Mouse (Mus musculus) large intestine, adult 2 months (tissue): ENCODE results near the gene Suox. TPM values are rescaled to one million over a fixed set of nuclear protein-coding genes. Genes with fewer than 3 reads are reported as not detected.

Experiments
- DNase-seq: peaks from one replicate; pipeline ENCODE4 v3.0.0-alpha.2; 2012; ENCODE audit warnings: low read depth, low spot score
- WGBS: fragments of 180-500 bp; shearing (Covaris S2); methylation state at CpG from one replicate; pipeline ENCODE4 v1.1.7; 2018; 5-methylcytosine and 5-hydroxymethylcytosine counted together
- polyA plus RNA-seq: library from polyadenylated mRNA; depleted of rRNA; stranded (reverse); fragments of >200 nt; gene quantifications from 2 replicates; pipeline ENCODE4 v1.2.3, GENCODE M21; 2012

Gene Suox
- polyA plus RNA-seq, 1 experiment = 241 TPM

DNA sequence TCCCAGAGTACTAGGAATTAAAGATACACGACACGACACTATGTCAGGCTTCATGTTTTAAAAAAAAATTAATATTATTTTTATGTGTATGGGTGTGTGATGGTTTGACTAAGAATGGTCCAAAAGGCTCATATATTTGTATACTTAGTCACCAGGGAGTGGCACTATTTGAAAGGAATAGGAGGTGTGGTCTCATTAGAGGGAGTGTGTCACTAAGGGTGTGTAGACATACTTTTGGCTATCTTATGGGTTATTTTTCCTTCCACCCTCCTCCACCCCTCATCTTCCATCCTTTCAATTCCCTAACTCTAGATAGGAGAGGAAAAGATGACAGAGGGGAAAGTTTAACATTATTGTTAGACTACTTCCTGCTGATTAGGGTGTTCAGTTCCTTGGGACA lies 8.1 kb downstream of the Suox start:
- DNase-seq = no peak
- 89% methylated on average over 2 of the region's 2 CpGs for WGBS

DNA sequence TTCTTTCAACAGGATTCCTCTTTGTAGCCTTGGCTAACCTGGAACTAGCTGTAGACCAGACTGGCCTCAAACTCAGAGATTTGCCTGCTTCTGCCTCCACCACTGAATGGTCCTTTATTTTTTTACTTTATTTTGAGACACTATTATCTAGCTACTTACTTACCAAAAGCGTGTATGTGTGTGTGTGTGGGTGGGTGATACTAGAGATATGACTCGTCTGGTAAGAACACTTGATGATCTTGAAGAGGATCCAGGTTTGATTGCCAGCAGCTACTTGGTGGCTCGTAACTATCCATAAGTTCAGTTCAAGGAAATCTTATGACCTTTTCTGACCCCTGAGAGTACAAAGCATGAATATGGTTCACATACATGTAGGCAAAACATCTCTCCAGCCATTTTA lies 8.6 kb downstream of the Suox start:
- no peak for DNase-seq
- WGBS = 73% methylated on average over 3 of the region's 3 CpGs

DNA sequence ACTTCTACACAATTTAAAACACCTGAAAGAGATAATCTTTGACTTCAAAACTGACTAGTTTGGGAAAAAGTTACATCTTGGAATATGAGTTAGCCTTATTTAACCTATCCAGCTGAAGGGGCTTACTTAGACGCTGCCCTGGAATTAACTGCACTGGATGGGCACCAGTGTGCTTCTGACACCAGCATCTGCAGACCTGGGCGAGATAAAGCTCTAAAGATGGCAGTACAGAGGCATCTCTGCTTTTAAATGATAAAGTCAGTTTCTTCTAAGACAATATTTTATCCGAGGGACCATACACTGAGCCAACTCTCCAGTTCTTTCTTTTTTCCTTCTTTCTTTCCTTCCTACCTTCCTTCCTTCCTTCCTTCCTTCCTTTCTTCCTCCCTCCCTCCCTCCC lies 9.1 kb downstream of the Suox start:
- no peak for DNase-seq
- WGBS = 79% methylated on average over 3 of the region's 3 CpGs

DNA sequence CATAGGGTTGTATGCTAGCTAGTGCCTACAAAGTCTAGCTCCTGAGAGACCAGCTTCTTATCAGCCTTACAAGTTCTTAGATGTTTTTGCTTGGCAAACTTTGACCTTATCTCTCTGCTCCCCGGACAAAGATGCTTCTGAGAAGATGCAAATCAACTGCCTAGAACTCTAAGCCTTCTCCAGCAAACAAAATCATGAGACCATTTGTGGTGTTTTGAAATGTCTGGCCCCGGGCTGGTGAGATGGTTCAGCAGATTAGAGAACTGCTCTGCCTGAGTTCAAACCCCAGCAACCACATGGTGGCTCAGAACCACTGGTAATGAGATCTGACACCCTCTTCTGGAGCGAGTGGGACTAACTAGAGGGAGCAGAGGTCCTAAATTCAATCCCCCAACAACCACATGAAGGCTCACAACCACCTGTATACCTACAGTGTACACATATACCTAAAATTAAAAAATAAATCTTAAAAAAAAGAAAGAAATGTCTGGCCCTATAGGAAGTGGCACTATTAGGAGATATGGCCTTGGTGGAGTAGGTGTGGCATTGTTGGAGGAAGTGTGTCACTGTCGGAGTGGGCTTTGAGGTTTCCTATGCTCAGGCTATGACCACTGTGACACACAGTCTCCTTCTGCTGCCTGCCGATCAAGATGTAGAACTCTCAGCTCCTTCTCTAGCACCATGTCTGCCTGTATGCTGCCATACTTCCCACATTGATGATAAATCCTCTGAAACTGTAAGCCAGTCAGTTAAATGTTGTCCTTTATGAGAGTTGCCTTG lies 10.2 kb downstream of the Suox start:
- 56% methylated on average over 5 of the region's 5 CpGs for WGBS
- DNase-seq = no peak

GRCm38 (mm10) chr10:128662465-128662864 lies 11.4 kb downstream of the Suox start:
- no peak for DNase-seq

DNA sequence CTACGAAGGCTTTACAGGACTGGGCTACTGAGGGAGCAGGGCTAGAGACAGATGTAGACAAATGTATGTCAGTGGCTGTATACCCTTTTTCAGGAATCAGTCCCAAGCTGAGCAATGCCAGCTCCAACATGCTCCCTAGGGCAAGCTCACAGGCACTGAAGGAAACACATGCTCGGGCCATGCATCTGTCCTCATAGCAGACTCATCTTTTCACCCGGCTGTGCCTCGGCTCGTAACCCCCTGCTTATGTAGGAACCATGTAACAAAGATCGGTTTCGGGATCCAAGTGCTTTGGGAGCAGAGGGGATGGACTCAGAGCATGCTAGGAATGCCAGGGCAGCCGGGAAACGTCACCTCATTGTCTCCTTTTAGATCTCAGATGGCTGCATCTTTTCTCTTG lies 14.4 kb downstream of the Suox start:
- WGBS = 52% methylated on average over 9 of the region's 9 CpGs
- DNase-seq = no peak

GRCm38 (mm10) chr10:128657844-128658243 lies 16.0 kb downstream of the Suox start:
- WGBS = 48% methylated on average over 9 of the region's 9 CpGs
- DNase-seq = no peak

DNA sequence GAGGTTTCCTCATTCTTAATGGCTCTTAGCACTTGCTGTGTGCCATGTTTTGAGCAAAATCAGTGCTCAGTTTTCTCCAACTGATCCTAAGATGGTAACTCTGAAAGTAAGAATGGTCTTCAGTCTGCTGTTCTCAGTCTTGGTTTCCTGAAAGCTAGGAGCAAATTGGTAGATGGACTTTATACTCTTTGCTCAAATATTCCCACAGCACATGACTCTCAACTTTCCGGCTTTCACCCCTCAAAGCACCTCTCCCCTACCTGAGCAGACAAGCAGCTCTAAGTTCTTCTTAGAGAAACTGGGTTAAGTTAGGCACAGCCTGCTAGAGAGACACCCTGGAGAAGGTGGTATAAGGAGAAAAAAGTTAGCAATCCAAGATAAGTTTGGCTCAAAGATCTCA lies 17.1 kb downstream of the Suox start:
- 30% methylated on average over 1 of the region's 1 CpGs for WGBS
- no peak for DNase-seq

- WGBS = 64% methylated on average over 3 of the region's 3 CpGs
- DNase-seq = no peak
Measured at GRCm38 (mm10) chr10:128655254-128655653, 18.6 kb downstream of the Suox start.

- 70% methylated on average over 4 of the region's 4 CpGs for WGBS
Measured at GRCm38 (mm10) chr10:128653866-128654265, 20.0 kb downstream of the Suox start.

GRCm38 (mm10) chr10:128646139-128647089 lies 27.5 kb downstream of the Suox start:
- WGBS = 39% methylated on average over 13 of the region's 13 CpGs
- DNase-seq = no peak

More at GRCm38 (mm10) chr10:128653866-128654265, 20.0 kb downstream of the Suox start:
- DNase-seq = no peak

DNA sequence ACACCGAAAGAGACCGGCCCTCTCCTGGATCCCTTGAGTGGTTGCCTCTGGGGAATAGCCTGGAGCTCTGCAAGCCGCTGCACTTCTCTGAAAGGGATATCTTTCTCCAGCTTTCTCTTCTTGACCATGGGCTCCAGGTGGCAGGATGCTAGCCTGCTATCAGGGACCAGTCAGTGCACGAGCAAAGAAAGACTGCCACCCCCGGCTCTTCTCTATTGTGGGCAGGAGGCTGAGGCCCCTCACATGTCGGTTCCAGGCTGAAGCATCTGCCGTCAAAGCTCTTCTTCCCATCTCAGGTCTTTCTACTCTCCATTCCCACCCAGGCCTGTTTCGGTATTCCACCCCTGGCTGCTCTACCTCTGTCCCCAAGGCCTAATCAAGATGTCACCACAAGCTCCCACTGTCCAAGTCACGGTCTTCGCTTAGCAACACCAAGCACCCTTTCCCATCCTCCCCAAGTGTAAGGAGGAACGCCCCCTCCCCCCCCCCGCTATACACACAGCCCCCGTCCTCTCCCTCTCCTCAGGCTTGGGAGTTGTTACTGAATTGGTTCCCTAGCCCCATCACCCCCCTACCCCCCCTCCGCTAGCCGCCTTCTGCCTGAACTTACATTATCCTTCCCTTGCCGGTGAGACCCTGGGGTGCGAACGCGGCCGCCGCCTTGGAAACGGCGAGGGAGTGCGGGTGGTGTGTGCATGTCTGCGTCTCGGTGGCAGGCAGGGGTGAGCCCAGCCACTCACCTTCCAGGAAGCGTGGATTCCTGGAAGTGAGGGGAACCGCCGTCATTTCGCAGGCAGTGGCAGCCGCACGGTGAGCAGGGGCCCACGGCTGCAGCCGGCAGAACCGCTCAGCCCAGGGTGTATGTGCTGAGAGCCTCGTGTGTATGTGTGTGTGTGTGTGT lies 28.5 kb downstream of the Suox start, which contains the start of gene Ikzf4:
Gene Ikzf4 (minus strand): TSS at position 881 of the 901 bp plus-strand sequence.
- no peak for DNase-seq
- WGBS = 21% methylated on average over 35 of the region's 36 CpGs

DNA sequence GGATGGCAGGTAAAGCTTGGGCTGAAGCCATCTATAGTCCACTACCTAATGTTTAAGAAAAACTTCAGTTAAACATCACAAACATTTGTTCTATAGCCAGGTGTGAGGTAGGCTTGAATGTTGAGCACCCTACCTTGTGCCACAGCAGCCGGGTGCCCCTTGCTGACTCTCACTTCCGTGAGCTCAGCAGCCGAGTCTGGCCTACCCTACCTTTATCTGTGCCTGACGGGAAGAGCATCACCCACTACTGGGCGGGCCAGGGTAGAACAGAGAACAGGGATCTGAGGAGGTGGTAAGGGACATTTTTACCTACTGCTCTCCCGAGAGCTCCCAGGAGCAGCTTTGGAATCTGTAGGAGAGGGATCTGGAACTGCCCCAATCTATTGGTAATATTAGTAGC lies 31.1 kb downstream of the Suox start:
- 90% methylated on average over 6 of the region's 6 CpGs for WGBS
- DNase-seq = no peak

- DNase-seq = no peak
- 77% methylated on average over 7 of the region's 7 CpGs for WGBS
Measured at GRCm38 (mm10) chr10:128641871-128642270, 32.0 kb downstream of the Suox start.

GRCm38 (mm10) chr10:128640891-128641290 lies 33.0 kb downstream of the Suox start:
- WGBS = 94% methylated on average over 15 of the region's 15 CpGs
- DNase-seq = no peak

DNA sequence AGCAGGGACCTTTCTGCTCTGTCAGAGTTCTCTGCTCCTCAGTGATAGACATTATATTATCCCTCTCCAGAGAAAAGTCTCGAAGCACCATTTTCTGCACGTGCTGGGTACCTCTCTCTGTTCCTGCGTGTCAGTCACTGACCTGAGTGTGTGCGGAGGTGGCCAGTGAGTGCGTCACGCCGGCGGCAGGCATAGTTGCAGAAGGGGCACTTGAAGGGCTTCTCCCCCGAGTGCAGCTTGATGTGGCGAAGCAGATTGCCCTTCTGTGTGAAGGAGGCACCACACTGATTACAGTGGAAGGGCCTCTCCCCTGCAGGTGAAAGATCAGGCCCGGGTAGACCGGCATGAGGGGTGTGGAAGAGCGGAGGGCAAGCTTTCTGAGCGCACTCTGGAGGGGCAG lies 33.9 kb downstream of the Suox start:
- no peak for DNase-seq
- WGBS = 89% methylated on average over 14 of the region's 14 CpGs

- DNase-seq = no peak
- 52% methylated on average over 11 of the region's 11 CpGs for WGBS
Measured at GRCm38 (mm10) chr10:128637011-128637410, 36.9 kb downstream of the Suox start.

DNA sequence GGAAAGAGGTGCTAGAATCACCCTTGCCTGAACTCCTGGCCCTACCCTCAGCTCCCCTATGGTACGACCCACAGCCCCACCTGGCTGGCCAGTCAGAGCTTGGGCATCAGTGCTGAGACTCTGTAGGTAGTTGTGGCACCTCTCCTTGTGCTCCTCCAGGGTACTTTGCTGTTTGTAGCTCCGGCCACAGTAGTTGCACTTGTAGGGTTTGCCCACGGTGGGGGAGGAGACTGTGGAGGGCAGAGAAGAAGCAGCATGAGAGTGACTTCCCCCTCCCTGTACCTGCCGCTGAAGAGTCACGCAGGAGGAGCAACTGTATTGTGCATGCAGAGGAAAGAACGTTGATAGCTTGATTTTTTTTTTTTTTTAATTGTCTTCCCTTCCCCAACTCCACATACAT lies 37.3 kb downstream of the Suox start:
- DNase-seq = no peak
- WGBS = 54% methylated on average over 6 of the region's 6 CpGs

DNA sequence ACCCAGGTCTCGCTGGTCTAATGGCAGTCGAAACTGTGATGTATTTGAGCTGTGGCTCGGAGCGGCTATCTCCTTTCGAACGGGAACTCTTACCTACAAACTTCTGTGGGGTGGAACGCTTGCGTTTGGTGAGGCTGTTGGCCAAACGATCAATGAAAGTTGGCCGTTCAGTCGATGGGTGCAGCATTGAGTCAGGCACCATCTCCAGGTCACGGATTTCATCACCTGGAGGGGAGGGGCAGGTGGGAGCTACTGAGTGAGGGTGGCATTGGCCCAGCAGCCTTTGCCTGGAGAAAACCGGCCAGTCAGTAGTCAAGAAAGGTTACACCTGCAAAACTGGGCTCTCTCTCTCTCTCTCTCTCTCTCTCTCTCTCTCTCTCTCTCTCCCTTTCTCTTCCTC lies 38.2 kb downstream of the Suox start:
- 88% methylated on average over 13 of the region's 13 CpGs for WGBS

GRCm38 (mm10) chr10:128631571-128631970 lies 42.3 kb downstream of the Suox start:
- WGBS = 11% methylated on average over 6 of the region's 6 CpGs
- no peak for DNase-seq

More for the DNA sequence above, 38.2 kb downstream of the Suox start:
- DNase-seq = no peak
